Mouse (Mus musculus) heart, embryonic 16.5 days (tissue): ENCODE measurements at regions not wholly inside any gene's neighbourhood (a gene's known extent, or its start where the extent isn't known, plus 50 kb on each side); places are given as distances from the start of the nearest gene placed in this dataset.
"Not testable (repeated sequence)": the region's sequence is repeated elsewhere in the genome, so short reads cannot be mapped to it uniquely, and the experiment has no call there.

Experiments used
- ATAC-seq: fragments of 200-750 bp; cut with Nextera tagmentation; replicated peaks from 2 replicates; pipeline ENCODE4 v1.8.0; 2017; ENCODE audit warnings: moderate number of reproducible peaks; ENCODE audit not compliant: insufficient read depth, low FRiP score; ENCODE audit errors: extremely low read depth
- H3K27ac ChIP-seq: fragments of 300-500 bp; sonication (generic); 2 replicates; pipeline ENCODE4 v1.5.1; 2014; ENCODE audit warnings: mild to moderate bottlenecking, low read length, control low read depth, moderate library complexity
- H3K27me3 ChIP-seq: fragments of 300-500 bp; sonication (generic); 2 replicates; pipeline ENCODE4 v1.6.1; 2014; ENCODE audit warnings: low read length, mixed read lengths; ENCODE audit not compliant: control insufficient read depth, insufficient read depth
- H3K36me3 ChIP-seq: fragments of 300-500 bp; sonication (generic); 2 replicates; pipeline ENCODE4 v1.6.1; 2014; ENCODE audit not compliant: control insufficient read depth, insufficient read depth
- H3K4me1 ChIP-seq: fragments of 300-500 bp; sonication (generic); 2 replicates; pipeline ENCODE4 v1.6.1; 2014; ENCODE audit warnings: low read length, mixed read lengths; ENCODE audit not compliant: control insufficient read depth, insufficient read depth
- H3K4me2 ChIP-seq: fragments of 300-500 bp; sonication (generic); 2 replicates; pipeline ENCODE4 v1.6.1; 2014; ENCODE audit warnings: low read depth, mild to moderate bottlenecking, control low read depth, low read length
- H3K4me3 ChIP-seq: fragments of 300-500 bp; sonication (generic); 2 replicates; pipeline ENCODE4 v1.5.1; 2014; ENCODE audit warnings: mild to moderate bottlenecking, control low read depth, low read length
- H3K9ac ChIP-seq: fragments of 300-500 bp; sonication (generic); 2 replicates; pipeline ENCODE4 v1.6.1; 2014; ENCODE audit warnings: low read length, control low read depth
- H3K9me3 ChIP-seq: fragments of 300-500 bp; sonication (generic); replicated peaks from 2 replicates; pipeline ENCODE4 v1.6.1; 2016; ENCODE audit warnings: low read length; ENCODE audit not compliant: control insufficient read depth
- WGBS: fragments of 180-500 bp; shearing (Covaris S2); extraction: QIAGEN DNeasy Blood & Tissue Kit; methylation state at CpG from one replicate; pipeline ENCODE4 v1.1.7; 2014; 5-methylcytosine and 5-hydroxymethylcytosine counted together

DNA sequence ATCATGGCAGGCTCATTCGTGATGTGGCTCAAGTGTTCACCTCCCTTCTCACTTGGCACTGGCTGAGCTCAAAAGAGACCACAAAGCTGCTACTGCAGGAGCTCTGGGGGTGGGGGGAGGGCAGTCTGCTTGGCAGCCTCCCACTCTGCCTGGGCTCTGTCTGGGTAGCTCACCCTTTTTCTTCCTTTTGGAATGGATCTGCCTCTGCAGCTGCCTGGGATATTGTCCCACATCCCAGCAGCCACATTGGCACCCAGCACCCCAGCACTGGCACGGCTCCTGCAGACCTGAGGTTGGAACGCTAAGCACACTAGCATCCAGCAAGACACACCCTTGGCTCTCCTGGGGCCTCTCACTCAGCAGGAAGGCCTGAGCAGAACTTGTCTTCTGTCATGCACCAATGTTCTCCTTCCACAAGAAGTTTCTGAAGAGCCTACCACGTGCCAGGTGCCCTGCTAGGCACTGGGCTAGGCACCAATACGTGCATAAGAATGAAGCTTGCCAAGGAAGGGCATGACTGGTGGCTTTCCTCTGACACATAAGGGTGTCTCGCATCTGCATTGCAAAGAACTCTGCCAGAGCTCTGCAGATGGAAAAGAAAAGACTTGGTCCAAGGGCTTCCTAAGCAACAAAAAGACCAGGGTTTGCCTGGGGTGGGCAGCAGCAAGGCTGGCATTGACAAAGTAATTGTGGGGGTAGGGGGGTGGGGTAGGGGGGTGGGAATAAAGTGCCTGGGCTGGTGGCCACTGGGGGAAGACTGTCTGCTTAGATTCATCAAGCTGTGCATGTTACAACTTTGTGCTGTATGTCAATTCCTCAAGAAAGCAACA is 112.1 kb upstream of the Sipa1l1 start:
- H3K4me3 ChIP-seq, ATAC-seq, H3K36me3 ChIP-seq, H3K4me2 ChIP-seq, H3K9me3 ChIP-seq, H3K27me3 ChIP-seq, H3K9ac ChIP-seq, H3K4me1 ChIP-seq, H3K27ac ChIP-seq: not testable (repeated sequence)
- WGBS, result no CpG with 5 or more reads among the region's 6 CpGs

DNA sequence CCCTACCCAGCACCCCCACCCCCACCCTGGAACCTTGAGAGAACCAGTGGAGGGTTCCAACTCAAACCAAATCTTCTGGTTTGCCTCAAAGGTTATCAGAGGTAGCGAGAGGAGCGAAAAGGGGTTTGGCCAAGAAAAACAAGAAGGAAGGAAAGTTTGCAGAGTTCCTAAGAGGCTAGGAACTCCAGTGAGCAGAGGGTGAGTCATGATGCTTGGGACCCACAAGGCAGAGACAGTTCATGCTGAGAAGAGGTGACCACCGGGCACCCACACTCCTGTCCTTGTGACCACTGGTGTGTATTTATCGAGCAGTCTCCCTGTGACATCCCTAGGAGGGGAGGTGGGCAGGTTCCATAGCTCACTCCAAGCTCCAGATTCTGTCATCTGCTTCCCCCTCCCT is 104.1 kb upstream of the Sipa1l1 start:
- no peak overlapping the region for H3K27ac ChIP-seq
- 0 out of 2 replicates have a peak, but pooled peaks cover 4% of the 10 kb centered on the region for H3K9me3 ChIP-seq
- no peak overlapping the region for H3K9ac ChIP-seq
- H3K27me3 ChIP-seq, result no peaks in the 10 kb centered on the region
- H3K4me3 ChIP-seq, result no peak overlapping the region
- no peak overlapping the region for H3K4me2 ChIP-seq
- 75% methylated on average over 4 of the region's 4 CpGs for WGBS
- no peaks in the 10 kb centered on the region for H3K4me1 ChIP-seq
- ATAC-seq, result no peak
- no peaks in the 10 kb centered on the region for H3K36me3 ChIP-seq

DNA sequence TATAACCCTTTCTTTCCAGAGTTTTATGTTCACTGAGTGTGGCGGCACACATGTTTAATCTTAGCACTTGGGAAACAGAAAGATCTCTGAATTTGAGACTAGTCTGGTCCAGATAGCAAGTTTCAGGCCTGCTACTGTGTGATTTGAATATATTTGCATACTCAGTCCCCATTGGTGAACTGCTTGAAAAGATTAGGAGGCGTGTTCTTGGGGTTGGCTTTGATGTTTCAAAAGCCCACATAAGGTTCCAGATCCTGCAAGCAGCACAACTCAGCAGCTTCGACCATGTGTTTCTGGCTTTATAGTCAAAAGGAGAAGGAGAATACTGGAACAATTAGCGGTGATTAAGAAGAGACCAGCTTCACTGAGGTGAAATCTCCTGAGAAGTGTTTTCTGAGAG is 102.3 kb upstream of the Sipa1l1 start:
- H3K4me1 ChIP-seq, result no peaks in the 10 kb centered on the region
- 0 out of 2 replicates have a peak, but pooled peaks cover 4% of the 10 kb centered on the region for H3K9me3 ChIP-seq
- H3K36me3 ChIP-seq, result no peaks in the 10 kb centered on the region
- no peak overlapping the region for H3K9ac ChIP-seq
- ATAC-seq, result no peak
- H3K27ac ChIP-seq, result no peak overlapping the region
- H3K4me2 ChIP-seq, result no peak overlapping the region
- no peak overlapping the region for H3K4me3 ChIP-seq
- no peaks in the 10 kb centered on the region for H3K27me3 ChIP-seq
- WGBS, result 42% methylated on average over 4 of the region's 4 CpGs

DNA sequence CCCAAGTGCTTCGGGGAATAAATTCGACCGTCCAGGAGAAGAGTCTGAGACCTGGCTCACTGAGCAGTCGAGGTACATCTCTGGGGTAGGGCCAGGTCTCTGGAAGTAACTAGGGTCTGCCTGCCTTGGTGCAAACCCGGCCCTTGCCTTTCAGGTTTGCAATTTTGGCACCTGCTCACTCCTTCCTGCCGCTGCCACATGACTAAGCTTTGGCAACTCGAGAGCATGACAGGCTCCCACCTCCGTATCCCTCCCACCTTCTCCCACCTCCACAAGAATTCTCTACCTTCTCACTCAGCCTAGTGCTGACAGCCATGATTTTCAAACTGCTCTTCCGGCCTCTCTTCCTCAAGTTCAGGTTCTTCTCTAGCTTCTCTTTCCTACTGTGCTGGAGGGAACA is 99.5 kb upstream of the Sipa1l1 start:
- H3K9ac ChIP-seq, result no peak overlapping the region
- H3K9me3 ChIP-seq, result 0 out of 2 replicates have a peak, but pooled peaks cover 4% of the 10 kb centered on the region
- H3K4me2 ChIP-seq, result no peak overlapping the region
- H3K27ac ChIP-seq, result no peak overlapping the region
- no peaks in the 10 kb centered on the region for H3K27me3 ChIP-seq
- 75% methylated on average over 9 of the region's 9 CpGs for WGBS
- peaks cover 4% of the 10 kb centered on the region; the same call in 1 of the 2 replicates for H3K4me1 ChIP-seq
- no peak for ATAC-seq
- H3K36me3 ChIP-seq, result no peaks in the 10 kb centered on the region
- H3K4me3 ChIP-seq, result no peak overlapping the region

DNA sequence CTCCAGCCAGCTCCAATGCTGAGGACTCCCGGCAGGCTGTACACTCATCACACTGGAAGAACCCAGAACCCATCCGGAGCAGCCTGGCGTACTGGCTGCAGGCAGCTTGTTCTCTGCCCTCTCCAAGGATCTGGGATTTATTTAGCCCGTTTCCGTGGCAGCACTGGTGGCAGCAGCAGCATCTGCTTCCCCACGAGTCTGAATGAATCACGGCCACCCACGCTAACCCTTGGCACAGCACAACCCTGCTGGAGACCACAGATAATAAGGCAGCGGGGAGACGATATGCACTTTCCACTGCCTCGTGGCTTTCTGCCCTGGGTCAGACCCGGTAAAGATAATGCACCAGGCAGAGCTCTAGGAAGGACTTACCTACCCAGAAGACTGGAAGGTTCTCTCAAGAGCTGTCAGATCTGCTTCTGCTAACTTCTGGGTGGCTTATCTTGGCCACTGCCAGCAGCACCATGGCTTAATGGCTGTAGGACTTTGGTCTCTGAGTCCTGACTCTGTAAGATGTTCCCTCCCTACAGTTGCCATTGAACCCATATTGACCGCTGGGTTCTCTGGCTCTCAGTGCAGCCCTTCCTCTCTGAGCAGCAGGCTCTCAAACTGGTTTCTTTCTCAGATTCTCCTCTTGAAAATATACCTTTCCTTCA is 96.2 kb upstream of the Sipa1l1 start:
- H3K4me3 ChIP-seq, result no peak overlapping the region
- no peak overlapping the region for H3K4me2 ChIP-seq
- H3K4me1 ChIP-seq, result peaks cover 4% of the 10 kb centered on the region; the same call in 1 of the 2 replicates
- H3K27ac ChIP-seq, result no peak overlapping the region
- no peaks in the 10 kb centered on the region for H3K27me3 ChIP-seq
- ATAC-seq, result peak; percentile 58
- 44% methylated on average over 13 of the region's 13 CpGs for WGBS
- H3K9ac ChIP-seq, result no peak overlapping the region
- 0 out of 2 replicates have a peak, but pooled peaks cover 4% of the 10 kb centered on the region for H3K9me3 ChIP-seq
- H3K36me3 ChIP-seq, result no peaks in the 10 kb centered on the region

DNA sequence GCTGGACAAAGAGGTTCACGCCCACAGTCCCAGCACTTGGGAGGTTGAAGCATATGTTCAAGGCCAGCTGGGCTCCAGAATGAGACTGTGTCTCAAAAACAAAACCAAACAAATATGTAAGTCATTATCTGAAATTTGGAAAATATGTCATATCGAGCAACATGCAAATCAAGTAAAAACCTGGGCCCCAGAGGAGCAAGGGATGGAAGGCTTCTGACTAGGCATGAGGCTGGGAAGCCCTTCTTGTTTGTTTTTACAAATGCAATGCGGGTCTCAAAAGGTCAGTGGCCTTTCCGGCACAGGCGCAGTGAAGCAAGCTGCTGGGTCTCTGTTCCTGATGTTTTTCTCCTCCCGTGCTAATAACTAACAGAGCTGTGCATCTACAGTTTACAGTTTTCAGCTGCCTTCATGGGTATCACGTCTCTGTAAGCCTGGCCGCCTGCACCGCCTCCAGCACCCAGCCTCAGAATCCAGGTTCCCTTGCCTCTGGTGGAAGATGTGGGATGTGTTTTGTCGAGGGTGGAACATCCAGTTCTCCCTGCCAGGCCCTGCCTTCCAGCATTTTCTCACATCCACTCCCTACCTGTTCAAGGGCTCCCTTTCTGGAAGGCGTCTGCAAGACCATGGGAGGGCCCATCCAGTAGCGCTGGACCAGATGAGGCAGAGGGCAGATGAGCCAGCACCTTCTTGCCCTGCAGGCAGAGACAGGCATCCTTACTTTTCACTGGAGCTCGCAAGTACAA is 93.5 kb upstream of the Sipa1l1 start:
- Histone ChIP-seq H3K4me1 (peaks cover 4% of the 10 kb centered on the region; the same call in 1 of the 2 replicates), H3K36me3 (no peaks in the 10 kb centered on the region), H3K4me3 (no peak overlapping the region), H3K9ac (no peak overlapping the region), H3K27ac (no peak overlapping the region), H3K9me3 (no peaks in the 10 kb centered on the region), H3K27me3 (no peaks in the 10 kb centered on the region), H3K4me2 (no peak overlapping the region)
- 65% methylated on average over 13 of the region's 13 CpGs for WGBS
- ATAC-seq, result no peak

DNA sequence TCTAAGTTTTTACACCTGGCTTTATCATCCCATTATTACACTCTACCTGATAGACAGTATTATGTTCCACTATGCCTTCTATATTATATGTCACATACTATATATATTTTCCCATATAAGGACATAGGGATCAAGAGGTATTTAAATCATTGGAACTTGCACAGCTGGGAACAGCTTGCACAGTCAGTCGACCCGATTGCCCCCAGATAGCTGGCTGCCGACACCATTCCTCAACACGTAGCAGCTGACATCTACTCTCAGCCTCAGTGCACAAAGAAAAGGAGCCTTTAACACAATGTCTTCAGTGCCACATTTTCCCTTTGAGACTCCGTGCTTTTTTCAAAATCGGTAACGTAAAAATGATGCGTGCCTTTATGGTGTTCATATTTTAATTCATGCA is 92.4 kb upstream of the Sipa1l1 start:
- H3K4me2 ChIP-seq, result no peak overlapping the region
- WGBS, result 60% methylated on average over 8 of the region's 8 CpGs
- peaks cover 4% of the 10 kb centered on the region; the same call in 1 of the 2 replicates for H3K4me1 ChIP-seq
- no peak for ATAC-seq
- no peak overlapping the region for H3K27ac ChIP-seq
- H3K9ac ChIP-seq, result no peak overlapping the region
- H3K9me3 ChIP-seq, result no peaks in the 10 kb centered on the region; the same call in 1 of the 2 replicates
- no peak overlapping the region for H3K4me3 ChIP-seq
- no peaks in the 10 kb centered on the region for H3K36me3 ChIP-seq
- no peaks in the 10 kb centered on the region for H3K27me3 ChIP-seq

DNA sequence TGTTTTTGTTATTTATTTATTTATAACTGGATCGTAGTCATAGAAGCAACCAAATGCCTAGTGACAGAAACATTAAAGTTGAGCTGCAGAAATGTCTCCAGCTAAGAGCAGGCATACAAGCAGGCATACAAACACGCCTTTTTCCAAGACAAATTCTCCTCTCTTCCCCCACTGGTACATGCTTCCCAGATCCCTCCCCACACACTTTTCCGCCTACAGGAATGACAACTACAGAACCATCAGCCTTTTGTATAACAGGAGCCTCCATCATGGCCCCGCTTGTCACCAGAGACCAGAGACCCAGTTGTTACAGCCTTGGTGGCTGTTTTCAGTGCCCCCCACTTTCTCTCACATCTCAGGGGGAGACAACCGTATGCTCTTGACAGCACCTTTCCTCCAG is 91.2 kb upstream of the Sipa1l1 start:
- Histone ChIP-seq H3K9ac (no peak overlapping the region), H3K4me1 (peaks cover 2% of the 10 kb centered on the region; the same call in 1 of the 2 replicates), H3K9me3 (no peaks in the 10 kb centered on the region; the same call in 1 of the 2 replicates), H3K4me3 (no peak overlapping the region), H3K27ac (no peak overlapping the region), H3K36me3 (no peaks in the 10 kb centered on the region), H3K4me2 (no peak overlapping the region), H3K27me3 (no peaks in the 10 kb centered on the region)
- 78% methylated on average over 5 of the region's 5 CpGs for whole genome bisulfite sequencing
- ATAC-seq, result no peak
